Mouse (Mus musculus) bone marrow macrophage, adult 2 months (primary cell): ENCODE results near the gene Tmx2.

ENCODE experiments used
- CTCF ChIP-seq: IDR thresholded peaks from 2 replicates; pipeline ENCODE4 v1.5.1; 2012; ENCODE audit warnings: low read depth, mild to moderate bottlenecking, low read length, moderate library complexity
- POLR2A ChIP-seq: IDR thresholded peaks from 2 replicates; pipeline ENCODE4 v1.6.1; 2012; ENCODE audit warnings: mild to moderate bottlenecking, low read depth, low read length, borderline replicate concordance

- TF ChIP-seq POLR2A (no peak), CTCF (no peak)
Measured at GRCm38 (mm10) chr2:84726716-84727115, 47.8 kb upstream of the Tmx2 start.
